Mouse (Mus musculus) G1E (cell line): Measurements from ENCODE around the gene Pde4d.

Experiments used
- CTCF ChIP-seq: IDR thresholded peaks from 2 replicates; pipeline ENCODE4 v1.5.1; 2012; ENCODE audit warnings: low read depth, low read length, inconsistent platforms, mixed read lengths
- GATA1 ChIP-seq: IDR thresholded peaks from 2 replicates; pipeline ENCODE4 v1.6.1; 2012; ENCODE audit warnings: borderline replicate concordance, low read length, inconsistent platforms, mixed read lengths
- GATA2 ChIP-seq: IDR thresholded peaks from 2 replicates; pipeline ENCODE4 v1.6.1; 2012; ENCODE audit warnings: low read depth, low read length, inconsistent platforms, borderline replicate concordance
- POLR2AphosphoS5 ChIP-seq: IDR thresholded peaks from 2 replicates; pipeline ENCODE4 v1.6.1; 2012; ENCODE audit warnings: low read depth, low read length, inconsistent platforms; ENCODE audit not compliant: insufficient replicate concordance
- TAL1 ChIP-seq: conservative IDR thresholded peaks from 2 replicates; pipeline ENCODE4 v1.6.1; 2012; ENCODE audit warnings: low read depth, low read length, inconsistent platforms, mixed read lengths

GRCm38 (mm10) chr13:108759140-108759539 lies 309.4 kb downstream of the Pde4d start:
- TF ChIP-seq CTCF (no peak), TAL1 (no peak), GATA2 (no peak), POLR2AphosphoS5 (no peak), GATA1 (no peak)
